Mouse (Mus musculus) gastrocnemius, postnatal 14 days (tissue): ENCODE measurements around the gene Nedd8. TPM values are rescaled to one million over a fixed set of nuclear protein-coding genes. Genes with fewer than 3 reads are reported as not detected.

Experiments
- DNase-seq: peaks from one replicate; pipeline ENCODE4 v3.0.0; 2021; ENCODE audit warnings: mixed read lengths
- intact Hi-C: fragments of 180-260 bp; cut with DNase I; formaldehyde crosslinking; loops from one replicate; pipeline ENCODE4 v1.15.1; 2025; ENCODE audit warnings: low total_unique reads
- long read RNA-seq, 2 experiments: library from polyadenylated mRNA; stranded (forward); transcript quantifications; one replicate each; pipeline ENCODE4 v2.0.0; 2021
- total RNA-seq, 2 experiments: library from RNA; stranded (reverse); gene quantifications; 2 replicates each; pipeline ENCODE4 v1.2.3; 2021

Nedd8 gene
- total RNA-seq: 100 to 1,000 TPM; 200 to 201 TPM
- long read RNA-seq, experiment 1, transcript Nedd8-201 (4 exons, 824 nt): major isoform, 92 of 95 reads
- long read RNA-seq, experiment 1, partial matches to known transcripts: 0 of 95 reads
- long read RNA-seq, experiment 1, other reads (novel, unspliced or antisense): 1 of 95 reads
- long read RNA-seq, experiment 2, transcript Nedd8-201 (4 exons, 824 nt): major isoform, 112 of 116 reads
- long read RNA-seq, experiment 2, partial matches to known transcripts: 1 of 116 reads
- long read RNA-seq, experiment 2, other reads (novel, unspliced or antisense): 0 of 116 reads

DNA sequence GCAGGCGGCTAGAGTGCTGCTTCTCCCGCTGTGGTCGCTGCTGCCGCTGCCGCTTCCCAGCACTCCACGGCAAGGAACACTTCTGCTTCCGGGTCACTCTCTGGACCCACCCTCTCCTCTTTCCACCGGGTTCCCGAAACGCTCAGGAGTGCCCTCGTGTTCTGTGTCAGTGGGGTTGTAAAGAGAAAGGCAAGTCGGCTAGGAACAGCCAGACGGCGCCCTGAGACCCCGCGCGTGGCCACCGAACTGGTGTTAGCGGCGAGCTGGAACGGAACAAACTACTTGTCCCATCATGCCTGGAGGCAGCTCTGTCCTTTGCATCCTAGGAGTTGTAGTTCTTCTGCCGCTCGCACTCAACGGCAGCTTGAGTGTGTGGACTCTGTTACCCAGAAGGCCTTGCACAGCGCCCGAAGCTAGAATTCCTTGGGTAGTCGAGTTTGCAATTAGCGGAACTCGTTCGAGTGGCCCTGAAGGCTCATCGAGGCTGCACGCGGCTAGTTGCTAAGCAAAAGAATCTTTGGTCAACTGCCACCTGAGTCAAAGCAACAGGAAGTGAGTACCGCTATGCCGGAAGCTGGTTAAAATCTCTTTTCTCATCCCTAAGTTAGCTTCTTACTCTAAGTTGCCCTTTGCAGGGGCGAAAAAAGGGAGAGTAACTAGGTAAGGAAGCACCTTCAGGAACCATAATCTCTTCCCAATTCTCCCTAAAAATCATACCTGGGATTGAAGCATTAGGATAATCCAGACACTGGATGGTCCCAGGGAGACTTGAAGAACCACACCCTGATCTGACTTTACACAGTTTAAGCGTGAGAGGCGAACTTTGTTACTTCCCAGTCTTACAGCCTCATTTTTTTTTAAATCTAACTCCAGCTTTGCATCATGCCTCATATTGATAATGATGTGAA, at the start of gene Nedd8, which contains the start of gene Gmpr2:
TSS of gene Nedd8 (minus strand) at position 292 of the 908 bp plus-strand sequence.
TSS of gene Gmpr2 (plus strand) at position 109 of the 908 bp plus-strand sequence.
- peak; percentile 87 for DNase-seq
- intact Hi-C loops: no loop called here

DNA sequence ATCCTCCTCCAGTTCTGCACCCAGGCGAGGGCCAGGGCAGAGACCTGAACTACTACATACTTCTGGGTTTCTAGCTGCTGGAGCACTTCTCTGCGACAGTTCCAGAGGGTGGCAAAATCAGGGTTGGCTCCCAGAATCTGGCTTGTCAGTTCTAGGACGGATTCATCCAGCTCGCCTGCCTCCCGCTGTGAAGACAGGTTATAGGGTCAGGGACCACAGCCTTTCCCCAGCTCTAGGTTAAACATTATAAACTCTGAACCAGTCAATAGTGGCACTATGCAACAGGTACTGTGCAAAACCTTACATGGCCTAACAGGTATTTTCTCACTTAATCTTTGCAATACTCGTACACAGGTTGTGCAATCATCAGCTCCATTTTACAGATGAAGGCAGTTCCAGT, 49.2 kb upstream of the Nedd8 start:
- DNase-seq: no peak
- intact Hi-C loops: no loop called here

DNA sequence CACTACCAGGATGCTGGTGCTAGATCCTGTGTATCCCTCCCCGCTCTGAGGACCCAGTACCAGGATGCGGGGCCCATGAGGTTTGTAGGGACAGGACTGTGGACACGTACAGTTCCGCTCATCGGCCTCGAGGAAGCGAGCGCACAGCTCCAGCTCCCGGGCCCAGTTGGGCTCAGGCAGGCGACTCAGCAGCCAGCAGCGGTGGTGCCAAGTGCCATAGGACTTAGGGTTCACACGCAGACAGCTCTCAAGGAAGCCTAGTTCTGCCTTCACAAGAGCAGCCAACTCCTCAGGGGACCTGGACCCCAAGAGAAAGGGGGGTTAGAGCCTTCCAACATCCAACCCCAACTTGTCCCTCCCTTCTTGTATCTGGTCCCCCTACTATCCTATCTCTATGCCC, 48.7 kb upstream of the Nedd8 start:
- intact Hi-C loops: no loop called here
- no peak for DNase-seq

DNA sequence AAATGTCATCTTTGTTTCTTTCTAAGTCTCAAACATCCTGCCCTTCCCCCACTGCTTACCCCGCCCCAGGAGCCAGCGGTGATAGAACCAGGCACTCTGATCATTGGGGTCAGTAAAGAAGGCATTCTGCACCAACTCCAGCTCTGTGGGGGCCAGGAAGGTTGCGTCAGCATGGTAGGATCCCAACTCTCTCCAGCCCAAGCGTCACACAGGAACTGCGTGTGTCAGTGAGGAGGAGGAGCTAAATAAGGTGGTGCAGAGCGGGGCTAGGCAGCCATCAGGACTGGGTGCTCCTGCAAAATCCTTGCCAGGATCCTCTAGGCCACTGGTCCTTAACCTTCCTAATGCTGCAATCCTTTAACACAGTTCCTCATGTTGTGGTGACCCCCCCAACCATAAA, 47.8 kb upstream of the Nedd8 start:
- intact Hi-C loops: no loop called here
- DNase-seq: no peak

DNA sequence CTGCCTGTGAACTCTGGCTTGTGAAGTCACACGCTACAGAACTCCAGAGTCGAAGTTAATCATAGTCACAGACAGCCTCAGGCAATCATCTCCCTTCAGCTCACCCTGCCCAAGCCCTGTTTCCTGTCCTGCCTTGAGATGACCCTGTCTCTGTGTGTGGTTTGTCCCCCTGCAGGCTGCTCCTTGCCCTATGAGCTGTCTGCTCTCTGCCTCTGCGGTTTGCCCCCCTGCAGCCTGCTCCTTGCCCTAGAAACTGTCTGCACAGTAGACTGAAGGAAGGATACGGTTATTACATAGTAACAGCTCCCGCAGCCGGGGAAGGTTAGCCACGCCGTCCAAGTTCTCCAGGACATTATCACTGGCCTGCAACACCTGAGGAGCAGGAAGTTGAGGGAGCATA, 45.0 kb upstream of the Nedd8 start:
- intact Hi-C loops: no loop called here
- no peak for DNase-seq

DNA sequence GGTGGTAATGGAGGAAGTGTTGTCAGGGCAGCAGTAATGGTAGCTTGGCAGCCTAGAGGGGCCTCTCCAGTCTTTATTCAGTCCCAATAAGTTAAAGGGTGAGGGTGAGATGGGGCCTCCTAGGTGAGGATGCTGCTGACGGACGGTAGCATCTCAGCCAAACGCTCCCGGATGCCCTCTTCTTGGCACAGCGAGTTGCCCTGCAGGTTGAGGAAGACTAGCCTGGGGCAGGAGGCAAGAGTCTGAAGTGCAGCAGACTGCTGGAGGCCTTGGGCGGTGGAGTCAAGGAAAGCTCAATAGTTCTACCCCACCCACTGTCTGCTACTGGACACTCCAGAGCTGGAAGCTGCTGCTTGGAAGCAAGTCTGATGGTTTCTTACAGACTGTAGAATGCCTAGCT, 44.3 kb upstream of the Nedd8 start:
- no peak for DNase-seq
- intact Hi-C loops: no loop called here

DNA sequence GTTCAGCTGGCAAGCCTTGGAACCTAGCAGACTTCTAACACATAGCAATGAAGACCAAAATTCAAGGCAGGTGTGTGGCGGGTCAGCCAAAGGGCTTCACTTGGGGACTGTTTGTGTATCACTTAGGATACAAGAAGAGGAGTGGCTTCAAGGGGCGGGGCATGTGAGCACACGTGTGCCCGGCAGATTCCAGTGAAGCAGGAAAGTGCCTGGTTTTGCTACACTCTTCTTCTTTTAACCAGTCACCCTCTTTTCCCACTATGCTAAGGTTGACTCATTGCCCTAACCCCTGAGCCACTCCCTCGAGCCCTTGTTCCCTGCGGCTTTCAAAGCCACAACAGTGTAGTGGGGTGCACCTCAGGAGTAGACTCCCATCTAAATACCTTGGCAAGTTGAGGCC, 43.0 kb upstream of the Nedd8 start:
- intact Hi-C loops: no loop called here
- no peak for DNase-seq

DNA sequence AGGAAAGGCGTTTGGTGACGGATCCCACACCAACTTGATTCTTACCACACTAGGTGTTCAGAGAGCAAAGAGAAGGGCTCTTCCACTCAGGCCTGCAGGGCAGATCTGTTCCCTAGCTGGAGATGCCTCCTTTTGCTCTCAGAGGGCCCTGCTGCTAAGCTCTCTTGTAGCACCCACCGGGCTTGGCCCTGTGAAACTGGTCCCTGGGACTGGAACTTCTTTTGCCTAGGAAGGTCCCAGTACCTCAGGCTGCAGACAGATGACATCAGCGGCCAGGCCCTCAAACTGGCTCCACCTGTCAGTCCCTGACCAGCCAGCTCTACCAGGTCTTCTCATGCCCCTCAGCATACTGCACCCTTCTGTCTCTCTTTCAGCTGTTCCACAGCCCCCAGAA, 41.8 kb upstream of the Nedd8 start, which contains the start of gene Tgm1:
TSS of gene Tgm1 (minus strand) at position 198 of the 394 bp plus-strand sequence.
- no peak for DNase-seq
- intact Hi-C loops: no loop called here

DNA sequence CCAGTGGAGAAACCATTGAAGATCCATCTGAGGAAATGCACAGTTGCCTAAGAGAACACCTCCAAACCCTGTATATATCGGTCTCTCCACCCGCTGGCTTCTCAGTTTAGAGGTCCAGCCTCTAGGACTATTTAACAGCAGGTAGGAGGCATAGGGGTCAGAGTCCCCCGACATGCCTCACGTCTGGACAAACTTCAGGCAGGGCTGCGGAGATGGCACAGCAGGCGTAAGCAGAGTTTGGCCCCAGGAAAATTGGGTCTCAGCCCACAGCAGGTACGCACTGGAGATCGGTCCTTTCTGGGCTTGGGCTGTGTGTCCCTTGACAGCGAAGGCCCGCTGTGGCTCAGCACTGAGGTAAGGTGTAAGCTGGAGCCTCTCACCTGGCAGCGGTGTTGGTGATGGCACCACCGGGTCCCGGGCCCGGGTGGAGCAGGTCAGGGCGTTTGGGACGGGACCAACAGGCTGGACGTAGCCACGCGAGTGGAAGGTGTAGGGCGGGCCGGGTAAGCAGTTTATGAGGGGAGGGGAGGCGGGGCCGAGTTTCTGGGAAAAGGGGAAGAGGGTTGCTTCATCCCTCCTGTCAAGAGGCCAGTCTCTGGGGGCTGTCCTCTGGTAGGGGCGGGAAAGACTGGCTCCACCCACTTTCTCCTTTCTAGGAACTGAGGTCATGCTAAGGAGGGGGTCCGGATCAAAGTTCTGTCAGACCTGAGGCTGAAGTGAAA, 41.2 kb upstream of the Nedd8 start:
- intact Hi-C loops: no loop called here
- peak; percentile 28 for DNase-seq

DNA sequence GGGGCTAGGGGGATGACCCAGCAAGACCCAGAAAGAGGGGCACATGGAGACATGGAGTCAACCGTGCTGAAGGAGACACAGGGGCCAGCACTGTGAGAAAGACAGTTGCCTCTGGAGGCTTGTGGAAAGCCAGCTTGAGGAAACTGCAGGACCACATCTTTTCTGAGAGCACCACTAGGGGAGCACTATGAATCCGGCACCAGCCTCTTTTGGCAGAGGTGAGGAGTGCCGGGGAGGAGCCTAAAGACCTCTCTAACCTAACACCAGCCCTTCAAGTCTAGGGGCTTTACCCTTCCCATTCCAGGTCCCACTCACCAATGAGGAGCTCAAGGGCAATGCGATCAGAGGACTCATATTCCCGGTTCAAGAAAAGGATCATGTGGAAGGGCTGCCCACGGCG, 39.9 kb upstream of the Nedd8 start:
- DNase-seq: no peak

DNA sequence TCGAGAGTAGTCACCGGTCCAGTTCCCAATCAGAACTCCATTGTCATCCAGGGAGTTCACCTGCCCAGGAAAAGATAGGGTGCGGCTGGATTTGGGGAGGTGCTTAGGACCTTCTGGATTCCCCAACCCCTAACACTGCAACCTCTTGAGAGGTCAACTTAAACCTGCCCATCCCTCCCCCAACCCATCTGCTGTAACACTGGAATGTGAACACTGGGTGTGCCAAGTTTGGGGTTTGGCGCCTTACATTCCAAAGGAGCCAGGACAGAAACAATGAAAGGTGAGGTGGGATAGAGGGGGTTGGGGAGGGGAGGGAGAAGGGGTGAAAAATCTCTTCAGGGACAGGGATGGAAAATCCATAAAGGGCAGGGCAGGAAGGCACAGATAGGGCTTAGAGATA, 37.6 kb upstream of the Nedd8 start:
- DNase-seq: no peak
- intact Hi-C loops: no loop called here

More for the DNA sequence above, 39.9 kb upstream of the Nedd8 start:
- intact Hi-C loops: no loop called here

DNA sequence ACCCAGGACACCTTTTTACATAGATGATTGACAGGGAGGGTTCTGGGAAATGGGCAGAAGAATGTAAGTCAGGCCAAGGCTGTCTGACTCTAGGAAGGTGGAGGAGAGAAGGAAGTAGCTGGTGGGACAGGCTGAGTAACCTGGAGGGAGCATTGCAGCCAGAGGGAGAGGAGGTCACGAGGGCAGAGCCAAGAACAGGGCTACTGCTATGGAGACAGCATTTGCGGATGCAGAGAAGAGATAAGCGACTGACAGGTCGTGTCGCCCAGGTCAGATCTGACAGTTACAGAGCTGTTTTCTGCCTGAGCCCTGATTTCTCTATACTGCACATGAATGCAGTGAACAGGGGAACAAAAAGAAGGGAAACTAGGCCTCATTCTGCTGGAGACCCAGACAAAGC, 35.5 kb upstream of the Nedd8 start:
- no peak for DNase-seq
- intact Hi-C loops: no loop called here

DNA sequence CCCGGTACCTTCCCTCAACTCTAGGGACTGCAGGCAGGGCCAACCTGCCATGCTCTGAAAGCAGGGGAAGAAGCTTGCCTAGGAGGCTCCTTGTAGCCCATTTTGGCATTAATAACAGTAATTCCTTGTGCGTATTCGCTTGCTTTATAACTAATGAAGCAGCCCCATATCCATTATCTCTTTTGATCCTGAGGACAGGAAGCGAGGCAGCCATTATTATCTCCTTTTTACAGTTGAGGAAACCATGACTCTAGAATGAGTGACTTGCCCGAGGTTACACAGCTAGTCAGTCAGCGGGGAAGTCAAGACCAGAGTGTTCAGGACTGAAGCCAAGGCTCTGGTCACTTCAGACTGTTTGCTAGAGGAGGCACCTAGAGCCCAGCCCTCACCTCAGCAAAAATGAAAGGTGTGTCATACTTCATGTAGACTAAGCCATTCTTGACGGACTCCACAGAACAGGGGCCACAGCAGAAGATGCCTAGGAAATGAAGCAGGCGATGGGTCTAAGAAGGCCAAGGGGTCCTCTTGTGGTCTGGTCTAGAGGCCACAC, 34.2 kb upstream of the Nedd8 start:
- intact Hi-C loops: no loop called here
- DNase-seq: no peak

DNA sequence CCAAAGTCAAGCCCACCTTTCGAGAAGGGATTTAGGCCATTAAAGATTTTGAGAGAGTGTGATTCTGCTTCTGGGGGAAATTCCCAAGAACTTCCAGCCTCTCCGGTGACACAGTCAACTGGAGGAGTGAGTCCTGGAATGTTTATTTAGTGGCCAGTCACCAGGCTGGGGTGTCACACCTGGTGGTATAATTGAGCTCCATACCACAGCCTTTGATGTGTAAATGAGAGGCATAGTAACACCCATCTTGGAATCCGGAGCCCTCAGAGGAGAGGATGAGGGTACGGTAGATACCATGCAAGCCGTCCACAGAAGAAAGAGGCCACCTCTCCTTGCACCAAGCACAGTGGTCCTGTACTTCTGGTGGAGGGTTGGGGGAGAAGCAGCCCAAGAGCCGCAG, 30.8 kb upstream of the Nedd8 start:
- intact Hi-C loops: no loop called here
- DNase-seq: no peak

DNA sequence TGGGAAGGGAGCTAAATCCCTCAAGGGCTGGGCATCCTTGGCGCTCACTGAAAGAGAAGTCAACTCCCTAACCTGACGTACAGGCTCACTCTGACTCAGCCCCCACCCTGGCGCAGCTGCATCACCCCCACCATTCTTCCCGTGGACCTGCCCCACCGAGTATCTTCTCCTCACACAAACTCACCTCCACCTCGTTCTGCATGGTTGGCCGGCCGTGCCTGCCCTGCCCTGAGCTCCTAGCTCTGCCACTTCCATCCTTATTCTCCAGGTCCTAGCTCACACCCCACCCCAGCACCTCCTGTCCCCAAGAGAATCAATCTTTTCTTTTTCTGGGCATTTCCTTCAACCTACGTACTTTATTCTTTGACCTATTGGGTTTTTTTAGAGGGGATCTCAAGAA, 29.2 kb upstream of the Nedd8 start:
- no peak for DNase-seq
- intact Hi-C loops: no loop called here

DNA sequence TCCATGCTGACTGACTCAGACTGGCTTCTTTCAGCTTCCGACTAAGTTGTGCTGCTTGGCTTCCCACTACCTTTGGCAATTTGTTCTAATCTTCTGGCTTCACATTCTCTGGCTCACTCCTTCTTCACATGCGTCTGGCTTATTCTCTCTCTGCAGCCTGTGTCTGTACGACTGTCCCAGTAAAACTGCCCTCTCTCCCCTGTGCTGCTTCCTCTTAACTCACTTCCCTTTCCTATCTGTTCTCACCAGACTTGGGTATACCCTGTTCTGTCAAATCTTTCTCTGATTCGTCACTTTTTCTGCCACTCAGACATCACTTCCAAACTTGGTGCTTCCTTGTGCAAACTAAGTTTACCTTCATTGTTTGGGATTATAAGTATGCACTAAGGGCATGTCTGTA, 25.3 kb upstream of the Nedd8 start:
- intact Hi-C loops: no loop called here
- DNase-seq: no peak

DNA sequence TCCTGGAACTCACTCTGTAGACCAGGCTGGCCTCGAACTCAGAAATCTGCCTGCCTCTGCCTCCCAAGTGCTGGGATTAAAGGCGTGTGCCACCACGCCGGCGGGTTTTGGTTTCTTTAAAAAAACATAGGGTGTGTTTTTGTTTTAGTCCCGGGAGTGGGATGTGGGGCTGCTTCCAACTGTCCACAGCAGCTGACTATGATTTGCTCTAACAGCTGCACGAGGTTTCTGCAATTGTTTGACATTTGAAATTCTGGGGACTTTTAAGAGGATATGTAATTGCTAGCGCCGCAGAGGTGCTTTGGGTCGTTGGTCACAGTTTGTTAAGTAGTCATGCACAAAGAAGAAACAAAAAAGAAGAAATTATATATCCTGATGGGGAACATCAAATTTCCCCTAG, 17.5 kb upstream of the Nedd8 start:
- intact Hi-C loops: no loop called here
- DNase-seq: no peak

DNA sequence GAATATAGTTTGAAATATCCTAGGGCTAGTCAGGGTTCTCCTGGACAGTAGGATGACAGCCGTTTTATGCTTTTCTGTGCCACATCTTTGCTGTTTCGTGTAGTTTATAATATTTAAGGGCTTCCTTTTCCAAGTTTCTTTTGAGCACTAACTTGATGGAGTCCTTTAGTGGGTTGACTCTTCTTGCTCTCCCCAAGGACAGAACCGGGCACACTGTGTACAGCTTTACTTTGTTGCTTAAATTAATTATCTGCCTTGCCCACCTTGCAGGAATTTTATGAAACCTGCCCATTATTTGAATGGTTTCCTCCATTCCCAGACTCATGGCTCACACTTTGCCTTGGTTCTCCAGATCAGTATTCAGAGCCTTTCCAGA, 10.2 kb upstream of the Nedd8 start:
- intact Hi-C loops: loop anchor here (5.0 kb wide), 1 partner anchor 60 kb away; no protein-coding TSS in a partner anchor
- DNase-seq: no peak

DNA sequence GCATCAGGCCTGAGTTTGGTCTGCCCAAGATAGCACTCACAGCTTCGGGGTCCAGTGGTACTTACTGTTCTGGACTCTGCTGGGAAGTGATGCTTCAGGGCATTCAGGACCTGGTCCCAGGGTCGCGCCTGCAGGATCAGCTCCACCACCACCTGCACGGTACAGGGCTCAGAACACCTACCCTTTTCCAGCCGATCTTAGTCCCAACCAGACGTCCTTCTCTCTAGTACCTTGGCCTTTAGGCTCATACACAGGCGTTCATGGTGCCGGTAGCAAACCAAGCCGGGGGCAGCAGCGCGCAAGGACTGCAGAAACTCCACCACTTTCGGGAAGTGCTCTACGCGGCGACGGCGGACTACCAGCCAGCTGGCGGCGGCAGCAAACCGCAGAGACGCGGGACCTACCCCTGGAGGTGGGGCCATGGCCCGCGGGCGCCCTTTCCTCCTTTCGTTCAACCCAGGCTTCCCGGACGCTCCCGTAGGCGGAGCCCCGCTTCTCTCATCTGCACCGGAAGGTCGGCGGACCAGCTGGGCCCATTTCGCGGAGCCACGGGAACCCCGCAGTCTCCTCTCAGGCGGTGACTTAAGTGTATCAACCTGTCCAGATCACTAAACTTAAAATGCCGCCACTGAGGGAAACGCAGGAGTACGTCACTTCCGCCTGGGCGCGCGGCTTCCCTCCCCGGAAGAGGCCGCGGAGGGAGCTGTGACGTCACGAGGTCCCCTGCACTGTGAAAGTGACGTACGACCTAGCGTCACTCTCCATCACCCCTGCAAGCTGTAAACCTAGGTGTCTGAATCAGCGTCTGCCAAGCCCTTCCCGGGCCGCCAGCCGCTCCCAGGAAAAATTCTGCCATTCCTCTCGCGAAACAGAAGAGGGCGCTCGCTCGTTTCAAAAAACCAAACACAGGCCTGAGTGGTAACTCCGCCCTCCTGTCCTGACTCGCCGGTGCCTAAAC, 9.5 kb upstream of the Nedd8 start, which contains the start of gene Tinf2:
TSS of gene Tinf2 (minus strand) at position 661 of the 958 bp plus-strand sequence.
- intact Hi-C loops: loop anchor here (5.0 kb wide), 1 partner anchor 61 kb away; no protein-coding TSS in a partner anchor
- peak; percentile 89 for DNase-seq
